In genomic region chr6:82740269-82740668, GRCm38 (mm10) we compare ENCODE assay signal across 8 mouse cellular contexts. TPM values are rescaled to one million over a fixed set of nuclear protein-coding genes. Genes with fewer than 3 reads are reported as not detected.
A peak's percentile ranks its signal among the peaks of the same experiment; 100 is the strongest.
DNase-seq lines count a peak whose midpoint lies in the region; ATAC-seq lines count a peak whose summit lies in the region.

No protein-coding gene starts in this region.

- intact Hi-C loops in left cerebral cortex, postnatal 14 days (cut with DNase I) = loop anchor here (2.0 kb wide), 2 partner anchors 141 to 231 kb away; no protein-coding TSS in a partner anchor

- DNase-seq in ovary, postnatal 36 days (ENCODE audit: low spot score) = peak; percentile 30
- DNase-seq in ovary, adult 18-20 months (ENCODE audit: low spot score) = no peak
- peak; percentile 39 to 60 for DNase-seq in cerebellum, adult 18-20 months
- peak; percentile 61 for DNase-seq in forelimb bud, embryonic 11.5 days (ENCODE audit: low read depth, low spot score)
- DNase-seq in left cerebral cortex, postnatal 14 days (ENCODE audit: low spot score in 2 of 2) = peak; percentile 83 to 85
- DNase-seq in midbrain, embryonic 11.5 days (ENCODE audit: low spot score, missing footprints) = peak; percentile 98

- H3K36me3 ChIP-seq in midbrain, embryonic 11.5 days (ENCODE audit: control insufficient read depth, insufficient read depth, low read length) = peaks cover 4% of the 10 kb centered on the region
- H3K36me3 ChIP-seq in stomach, embryonic 14.5 days (ENCODE audit: control insufficient read depth, insufficient read depth, low read length) = peaks cover 26% of the 10 kb centered on the region

- no peak overlapping the region for H3K4me2 ChIP-seq in midbrain, embryonic 11.5 days
- no peak overlapping the region for H3K4me2 ChIP-seq in stomach, embryonic 14.5 days (replicated peaks; ENCODE audit: low read depth, low read length)

- no peaks in the 10 kb centered on the region for H3K4me1 ChIP-seq in midbrain, embryonic 11.5 days (ENCODE audit: control insufficient read depth, insufficient read depth, low read length)
- 0 out of 2 replicates have a peak, but pooled peaks cover 2% of the 10 kb centered on the region for H3K4me1 ChIP-seq in stomach, embryonic 14.5 days (ENCODE audit: control insufficient read depth, insufficient read depth, low read length)

- H3K9me3 ChIP-seq in midbrain, embryonic 11.5 days (ENCODE audit: control insufficient read depth, low read length) = no peaks in the 10 kb centered on the region
- H3K9me3 ChIP-seq in stomach, embryonic 14.5 days (ENCODE audit: control insufficient read depth, low read depth, low read length) = no peaks in the 10 kb centered on the region

- no peak overlapping the region for H3K27ac ChIP-seq in midbrain, embryonic 11.5 days (ENCODE audit: low read depth, low read length)
- H3K27ac ChIP-seq in stomach, embryonic 14.5 days (ENCODE audit: low read length) = peak overlapping the region; percentile 13; the same call in 1 of the 2 replicates

- 50% methylated on average over 6 of the region's 6 CpGs for WGBS in midbrain, embryonic 11.5 days
- 21% methylated on average over 6 of the region's 6 CpGs for WGBS in stomach, embryonic 14.5 days

- H3K27me3 ChIP-seq in midbrain, embryonic 11.5 days (ENCODE audit: control insufficient read depth, insufficient read depth, low read length) = no peaks in the 10 kb centered on the region
- H3K27me3 ChIP-seq in stomach, embryonic 14.5 days (ENCODE audit: control insufficient read depth, insufficient read depth, low read length) = no peaks in the 10 kb centered on the region

- no peak overlapping the region for H3K9ac ChIP-seq in midbrain, embryonic 11.5 days (ENCODE audit: low read length)
- 0 out of 2 replicates have a peak overlapping the region, but pooled peaks have one; percentile 3 for H3K9ac ChIP-seq in stomach, embryonic 14.5 days (replicated peaks; ENCODE audit: low read depth, low read length)

- ATAC-seq in inflammation-experienced regulatory T-cells, adult 6 months = peak; percentile 92
- peak; percentile 64; the same call in 1 of the 2 replicates for ATAC-seq in midbrain, embryonic 11.5 days (ENCODE audit: low FRiP score)
- ATAC-seq in stomach, embryonic 14.5 days (ENCODE audit: insufficient number of reproducible peaks, insufficient read depth, low FRiP score, low read depth) = peak; percentile 72

- H3K4me3 ChIP-seq in midbrain, embryonic 11.5 days (ENCODE audit: low read depth, low read length) = no peak overlapping the region
- H3K4me3 ChIP-seq in stomach, embryonic 14.5 days (ENCODE audit: low read depth, low read length) = no peak overlapping the region

RNA-seq across cellular contexts. Expression of gene Hk2, which starts 34.0 kb away (rescaled TPM):
- polyA plus RNA-seq in inflammation-experienced regulatory T-cells, adult 6 months (2017; shearing (Covaris generic)) = 1 to 10 TPM; 3.9 to 9.0 (median 4.5) TPM
- 1 to 10 TPM; 3.7 TPM for total RNA-seq in left cerebral cortex, postnatal 14 days (2021)
- 16.3 and 16.8 TPM in 2 replicates for polyA plus RNA-seq in midbrain, embryonic 11.5 days (2014; fragmentation: Nextera tagmentation; extraction: Ambion mirVana)
- polyA plus RNA-seq in stomach, embryonic 14.5 days (2014; fragmentation: Nextera tagmentation; extraction: Ambion mirVana) = 32.9 and 38.1 TPM in 2 replicates

RNA-seq across cellular contexts. Expression of gene Pole4, which starts 35.1 kb away (rescaled TPM):
- 10 to 100 TPM; 41.9 to 88.1 (median 72.5) TPM for polyA plus RNA-seq in inflammation-experienced regulatory T-cells, adult 6 months (2017; shearing (Covaris generic))
- total RNA-seq in left cerebral cortex, postnatal 14 days (2021) = 10 to 100 TPM; 31.9 to 34.2 TPM
- 107 and 111 TPM in 2 replicates for polyA plus RNA-seq in midbrain, embryonic 11.5 days (2014; fragmentation: Nextera tagmentation; extraction: Ambion mirVana)
- 120 and 126 TPM in 2 replicates for polyA plus RNA-seq in stomach, embryonic 14.5 days (2014; fragmentation: Nextera tagmentation; extraction: Ambion mirVana)
